Mouse (Mus musculus): Measurements from ENCODE around the gene Tmem160.

Gene Tmem160

GRCm38 (mm10) chr7:16452587-16453073 lies at the start of gene Tmem160:
Gene Tmem160 (plus strand): TSS chr7:16452779.
- peak; percentile 77 to 78 for DNase-seq

GRCm38 (mm10) chr7:16402968-16403948 lies 49.3 kb upstream of the Tmem160 start:
- DNase-seq, result peak in 1 of 2 experiments; percentile 35

GRCm38 (mm10) chr7:16404315-16405072 lies 48.1 kb upstream of the Tmem160 start:
- DNase-seq, result no peak

GRCm38 (mm10) chr7:16405073-16405455 lies 47.5 kb upstream of the Tmem160 start:
- DNase-seq, result peak in 1 of 2 experiments; percentile 35

GRCm38 (mm10) chr7:16405516-16406351 lies 46.8 kb upstream of the Tmem160 start:
- peak; percentile 26 to 42 for DNase-seq

- no peak for DNase-seq
Observed at GRCm38 (mm10) chr7:16406978-16407377, 45.6 kb upstream of the Tmem160 start.

- DNase-seq, result no peak
Observed at GRCm38 (mm10) chr7:16411100-16411499, 41.5 kb upstream of the Tmem160 start.

GRCm38 (mm10) chr7:16412220-16412896 lies 40.2 kb upstream of the Tmem160 start:
- no peak for DNase-seq

- DNase-seq, result no peak
Observed at GRCm38 (mm10) chr7:16412930-16413329, 39.6 kb upstream of the Tmem160 start.

- DNase-seq, result no peak
Observed at GRCm38 (mm10) chr7:16415426-16415825, 37.2 kb upstream of the Tmem160 start.

- DNase-seq, result no peak
Observed at GRCm38 (mm10) chr7:16417141-16417771, 35.3 kb upstream of the Tmem160 start.

- DNase-seq, result no peak
Observed at GRCm38 (mm10) chr7:16418713-16419112, 33.9 kb upstream of the Tmem160 start.

GRCm38 (mm10) chr7:16420493-16421118 lies 32.0 kb upstream of the Tmem160 start:
- no peak for DNase-seq

GRCm38 (mm10) chr7:16422222-16422856 lies 30.2 kb upstream of the Tmem160 start:
- no peak for DNase-seq

- no peak for DNase-seq
Observed at GRCm38 (mm10) chr7:16423731-16424130, 28.8 kb upstream of the Tmem160 start.

GRCm38 (mm10) chr7:16425721-16426120 lies 26.9 kb upstream of the Tmem160 start:
- DNase-seq, result no peak

GRCm38 (mm10) chr7:16426129-16426729 lies 26.4 kb upstream of the Tmem160 start:
- peak; percentile 63 to 79 for DNase-seq

GRCm38 (mm10) chr7:16433352-16433971 lies 19.1 kb upstream of the Tmem160 start:
- no peak for DNase-seq

GRCm38 (mm10) chr7:16435088-16435487 lies 17.5 kb upstream of the Tmem160 start:
- DNase-seq, result no peak

All from spleen, adult 18-20 months (tissue).